Comparison of ENCODE assay signal across 21 mouse cellular contexts in the genomic region with DNA sequence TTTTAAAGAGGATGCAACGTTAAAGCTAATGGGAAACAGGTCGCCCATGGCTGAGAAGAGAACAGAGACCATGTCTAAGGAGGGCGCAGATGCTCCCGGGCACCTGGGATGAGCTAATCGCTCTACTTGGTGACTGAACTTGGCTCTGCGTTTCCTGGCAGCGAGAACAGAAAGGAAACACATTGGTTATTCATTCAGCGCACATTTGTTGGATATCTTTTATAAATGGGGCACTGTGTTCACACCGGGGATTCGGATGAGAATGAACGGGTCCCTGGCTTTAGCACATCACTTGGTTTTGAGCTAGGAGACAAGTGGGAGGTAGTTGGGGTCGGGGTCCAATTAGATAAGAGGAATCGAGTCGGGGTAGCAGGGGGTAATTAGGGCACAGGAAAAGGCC.
DNase-seq lines count a peak whose midpoint lies in the region; ATAC-seq and TF ChIP-seq lines count a peak whose summit lies in the region.
"Had no signal": no experiment of that assay in that cellular context is flagged by ENCODE, and none has a peak within 500 bp of the region (broad histone marks: within the 10 kb centered on the region; RNA-seq: fewer than 3 reads in every experiment).

No protein-coding gene starts in this region.

- no peak; the same call in 1 of the 2 replicates for ATAC-seq in forebrain, embryonic 14.5 days
- ATAC-seq in forebrain, embryonic 12.5 days (ENCODE audit: low FRiP score) = no peak
- no peak for ATAC-seq in kidney, embryonic 16.5 days (ENCODE audit: low FRiP score, low TSS enrichment)
- ATAC-seq: activated CD4-positive, CD25-positive, alpha-beta regulatory T cell, adult 4 months; intestine, embryonic 16.5 days; liver, embryonic 12.5 days; Patski had no signal

- no peak overlapping the region for H3K9ac ChIP-seq in forebrain, embryonic 14.5 days (ENCODE audit: low read length)
- H3K9ac ChIP-seq in forebrain, embryonic 12.5 days = no peak overlapping the region
- no peak overlapping the region for H3K9ac ChIP-seq in kidney, embryonic 16.5 days (replicated peaks; ENCODE audit: low read length)
- H3K9ac ChIP-seq: heart, embryonic 12.5 days; kidney, embryonic 15.5 days; liver, embryonic 12.5 days; lung, embryonic 14.5 days had no signal

- no peaks in the 10 kb centered on the region for H3K9me3 ChIP-seq in forebrain, embryonic 14.5 days (replicated peaks; ENCODE audit: control insufficient read depth, low read length)
- H3K9me3 ChIP-seq in forebrain, embryonic 12.5 days = no peaks in the 10 kb centered on the region
- H3K9me3 ChIP-seq in kidney, embryonic 16.5 days (ENCODE audit: low read length) = no peaks in the 10 kb centered on the region
- H3K9me3 ChIP-seq: embryonic facial prominence, embryonic 10.5 days; heart, embryonic 12.5 days; kidney, embryonic 15.5 days; liver, embryonic 12.5 days had no signal

- intact Hi-C loops in left cerebral cortex, adult 2 months (cut with DNase I) = no loop called here

- H3K4me3 ChIP-seq in forebrain, embryonic 14.5 days (ENCODE audit: low read depth, low read length) = no peak overlapping the region
- H3K4me3 ChIP-seq in forebrain, embryonic 12.5 days (replicated peaks) = no peak overlapping the region
- H3K4me3 ChIP-seq in left cerebral cortex, adult 2 months = no peak overlapping the region
- no peak overlapping the region for H3K4me3 ChIP-seq in kidney, embryonic 16.5 days (ENCODE audit: low read length)
- H3K4me3 ChIP-seq: embryonic facial prominence, embryonic 10.5 days; heart, embryonic 12.5 days; kidney, embryonic 15.5 days; liver, embryonic 12.5 days; myocyte had no signal

- no peak overlapping the region for H3K27ac ChIP-seq in forebrain, embryonic 14.5 days (ENCODE audit: low read depth, low read length)
- H3K27ac ChIP-seq in forebrain, embryonic 12.5 days = no peak overlapping the region
- no peak overlapping the region for H3K27ac ChIP-seq in left cerebral cortex, adult 2 months
- H3K27ac ChIP-seq in kidney, embryonic 16.5 days (ENCODE audit: low read length) = no peak overlapping the region
- H3K27ac ChIP-seq: embryonic facial prominence, embryonic 10.5 days; kidney, embryonic 15.5 days; liver, embryonic 12.5 days; macrophage had no signal

- WGBS in forebrain, embryonic 14.5 days = 52% methylated on average over 14 of the region's 14 CpGs
- 78% methylated on average over 14 of the region's 14 CpGs for WGBS in forebrain, embryonic 12.5 days
- WGBS in kidney, embryonic 16.5 days = 86% methylated on average over 14 of the region's 14 CpGs

- no peak overlapping the region for H3K4me2 ChIP-seq in forebrain, embryonic 14.5 days (ENCODE audit: low read length)
- H3K4me2 ChIP-seq in forebrain, embryonic 12.5 days = no peak overlapping the region
- no peak overlapping the region for H3K4me2 ChIP-seq in kidney, embryonic 16.5 days (replicated peaks; ENCODE audit: low read depth, low read length)
- H3K4me2 ChIP-seq: heart, embryonic 12.5 days; kidney, embryonic 15.5 days; liver, embryonic 12.5 days; lung, embryonic 14.5 days; midbrain, embryonic 11.5 days had no signal

- no peak for TF ChIP-seq CTCF in left cerebral cortex, adult 2 months (IDR thresholded peaks at IDR 0.05)

- peak; percentile 51 for DNase-seq in forebrain, embryonic 14.5 days (ENCODE audit: low spot score)
- DNase-seq in left cerebral cortex, adult 11 months (ENCODE audit: low spot score) = peak; percentile 12
- no peak for DNase-seq in left cerebral cortex, adult 2 months (ENCODE audit: extremely low spot score in 1 of 2, low spot score in 2 of 2)
- DNase-seq in brain, adult 2 months (ENCODE audit: low read depth, low spot score) = peak; percentile 76
- peak; percentile 16 to 23 for DNase-seq in frontal cortex, adult 2 months (ENCODE audit: extremely low spot score in 1 of 2, low spot score in 1 of 2)
- DNase-seq in thymus, postnatal 4 days = no peak
- DNase-seq: adrenal gland, postnatal 14 days; heart, postnatal 4 days; lung, embryonic 14.5 days had no signal

- no peaks in the 10 kb centered on the region for H3K27me3 ChIP-seq in forebrain, embryonic 14.5 days (replicated peaks; ENCODE audit: control insufficient read depth, insufficient read depth, low read length)
- H3K27me3 ChIP-seq in forebrain, embryonic 12.5 days = 0 out of 2 replicates have a peak, but pooled peaks cover 2% of the 10 kb centered on the region
- no peaks in the 10 kb centered on the region for H3K27me3 ChIP-seq in kidney, embryonic 16.5 days (ENCODE audit: insufficient read depth, low read length)
- H3K27me3 ChIP-seq: heart, embryonic 12.5 days; kidney, embryonic 15.5 days; Patski had no signal

- H3K36me3 ChIP-seq in forebrain, embryonic 14.5 days (ENCODE audit: control insufficient read depth, insufficient read depth, low read length) = no peaks in the 10 kb centered on the region
- no peaks in the 10 kb centered on the region for H3K36me3 ChIP-seq in forebrain, embryonic 12.5 days (replicated peaks)
- H3K36me3 ChIP-seq in kidney, embryonic 16.5 days (ENCODE audit: insufficient read depth, low read length) = no peaks in the 10 kb centered on the region
- H3K36me3 ChIP-seq: embryonic facial prominence, embryonic 10.5 days; heart, embryonic 12.5 days; kidney, embryonic 15.5 days; liver, embryonic 12.5 days had no signal

- H3K4me1 ChIP-seq in forebrain, embryonic 14.5 days (ENCODE audit: control insufficient read depth, insufficient read depth, low read length) = no peaks in the 10 kb centered on the region
- 0 out of 2 replicates have a peak, but pooled peaks cover 4% of the 10 kb centered on the region for H3K4me1 ChIP-seq in forebrain, embryonic 12.5 days
- peaks cover 20% of the 10 kb centered on the region for H3K4me1 ChIP-seq in kidney, embryonic 16.5 days (ENCODE audit: insufficient read depth, low read length)

Comparison
In these comparisons a context has a peak if more than half of its experiments do, and no peak if none do; other contexts are left out.
1. DNase-seq: peak in forebrain, embryonic 14.5 days (single experiment), left cerebral cortex, adult 11 months (single experiment), brain, adult 2 months (single experiment) and frontal cortex, adult 2 months (2 of 2); none in left cerebral cortex, adult 2 months (0 of 2) and thymus, postnatal 4 days (single experiment).